Mouse (Mus musculus): ENCODE measurements around the gene Rnf168. TPM values are rescaled to one million over a fixed set of nuclear protein-coding genes. Genes with fewer than 3 reads are reported as not detected.

Rnf168 gene
- polyA plus RNA-seq, 1 experiment = not detected

DNA sequence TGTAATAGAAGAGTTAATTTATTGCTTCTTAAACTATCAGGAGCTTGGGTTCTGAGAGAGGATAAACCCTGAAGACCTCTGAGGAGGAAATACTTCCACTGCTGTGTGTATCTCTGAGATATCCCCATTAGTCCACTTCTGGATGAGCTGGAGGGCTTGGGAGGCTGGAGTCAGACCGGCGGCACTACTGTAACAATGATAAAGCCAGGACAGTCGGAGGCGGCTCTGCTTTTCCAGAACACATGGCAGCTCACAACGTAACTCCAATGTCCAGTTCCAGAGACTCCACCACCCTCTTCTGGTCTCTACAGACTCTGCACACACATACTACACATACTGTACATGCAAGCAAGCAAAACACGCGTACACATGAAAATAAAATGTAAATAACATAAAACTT, 26.6 kb downstream of the Rnf168 start:
- Histone ChIP-seq H3K4me1 (ENCODE audit: control insufficient read depth, insufficient read depth, low read length) (no peaks in the 10 kb centered on the region), H3K4me3 (ENCODE audit: insufficient read depth, low read depth, low read length) (no peak overlapping the region), H3K27ac (ENCODE audit: insufficient read depth, low read depth, low read length) (no peak overlapping the region)
- 96% methylated on average over 7 of the region's 7 CpGs for WGBS
- TF ChIP-seq POLR2A (IDR thresholded peaks at IDR 0.05; ENCODE audit: insufficient read depth, low read depth, low read length) (no peak), CTCF (IDR thresholded peaks at IDR 0.05; ENCODE audit: insufficient read depth, low read depth, low read length) (no peak)

DNA sequence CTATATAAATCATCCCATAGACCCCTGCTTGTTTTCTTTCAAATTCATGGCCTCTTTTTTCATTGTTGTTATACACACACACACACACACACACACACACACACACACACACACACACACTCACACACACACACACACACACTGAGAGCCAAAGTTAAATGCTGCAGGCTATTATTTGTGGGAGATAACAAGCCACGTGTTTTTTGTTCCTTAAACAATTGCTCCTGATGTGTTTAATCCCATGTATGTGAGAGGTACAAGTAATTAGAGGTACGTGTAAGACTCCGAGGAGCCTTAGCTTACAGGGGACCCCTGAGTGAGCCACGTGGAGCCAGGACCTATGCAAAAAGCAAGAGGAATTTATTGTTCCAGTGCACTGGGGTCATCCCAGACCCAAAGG, 34.7 kb downstream of the Rnf168 start:
- TF ChIP-seq POLR2A (IDR thresholded peaks at IDR 0.05; ENCODE audit: insufficient read depth, low read depth, low read length) = no peak
- TF ChIP-seq CTCF (IDR thresholded peaks at IDR 0.05; ENCODE audit: insufficient read depth, low read depth, low read length) = no peak
- 53% methylated on average over 4 of the region's 4 CpGs for WGBS
- H3K27ac ChIP-seq (ENCODE audit: insufficient read depth, low read depth, low read length) = no peak overlapping the region
- no peak overlapping the region for H3K4me3 ChIP-seq (ENCODE audit: insufficient read depth, low read depth, low read length)
- H3K4me1 ChIP-seq (ENCODE audit: control insufficient read depth, insufficient read depth, low read length) = no peaks in the 10 kb centered on the region

DNA sequence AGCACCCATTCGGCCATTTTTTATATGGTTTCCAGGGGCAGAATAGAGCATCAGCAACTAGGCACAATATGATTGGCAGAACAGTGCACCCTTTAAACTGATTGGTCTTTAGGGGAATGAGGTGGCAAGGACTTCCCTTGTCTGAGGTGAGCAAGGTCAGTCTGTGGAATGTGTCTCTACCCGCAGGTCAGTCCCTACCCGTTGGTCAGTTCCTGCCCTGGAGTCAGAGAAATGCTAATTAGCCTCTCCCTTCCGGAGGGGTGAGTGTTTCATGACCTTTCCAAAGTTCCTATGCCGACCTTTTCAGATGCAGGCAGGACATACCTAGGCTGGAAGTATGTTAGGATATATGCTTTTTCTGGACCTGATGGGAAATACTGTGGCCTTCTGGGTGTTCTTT, 35.1 kb downstream of the Rnf168 start:
- Histone ChIP-seq H3K4me3 (ENCODE audit: insufficient read depth, low read depth, low read length) (no peak overlapping the region), H3K27ac (ENCODE audit: insufficient read depth, low read depth, low read length) (no peak overlapping the region), H3K4me1 (ENCODE audit: control insufficient read depth, insufficient read depth, low read length) (no peaks in the 10 kb centered on the region)
- TF ChIP-seq CTCF (IDR thresholded peaks at IDR 0.05; ENCODE audit: insufficient read depth, low read depth, low read length) (no peak), POLR2A (IDR thresholded peaks at IDR 0.05; ENCODE audit: insufficient read depth, low read depth, low read length) (no peak)
- 59% methylated on average over 5 of the region's 5 CpGs for WGBS

DNA sequence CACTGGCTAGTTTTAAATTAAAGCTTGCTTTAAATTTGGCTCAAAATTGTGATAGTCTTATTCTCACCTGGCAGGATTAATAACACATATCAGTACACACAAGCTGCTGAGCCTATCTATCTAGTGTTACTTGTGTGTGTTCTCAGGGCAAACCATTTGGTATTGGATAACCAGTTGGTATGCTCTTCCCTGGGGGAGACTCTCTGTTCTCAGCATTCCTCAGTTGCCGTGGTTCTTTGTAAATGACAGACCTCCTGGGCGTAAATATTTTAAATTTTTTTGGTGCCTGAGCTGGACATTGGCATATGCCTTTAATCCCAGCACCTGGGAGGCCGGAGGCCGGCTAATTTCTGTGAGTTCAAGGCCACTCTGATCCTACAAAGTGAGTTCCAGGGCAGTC, 35.6 kb downstream of the Rnf168 start:
- H3K4me1 ChIP-seq (ENCODE audit: control insufficient read depth, insufficient read depth, low read length) = no peaks in the 10 kb centered on the region
- no peak overlapping the region for H3K4me3 ChIP-seq (ENCODE audit: insufficient read depth, low read depth, low read length)
- no peak overlapping the region for H3K27ac ChIP-seq (ENCODE audit: insufficient read depth, low read depth, low read length)
- WGBS = 87% methylated on average over 4 of the region's 4 CpGs
- TF ChIP-seq CTCF (IDR thresholded peaks at IDR 0.05; ENCODE audit: insufficient read depth, low read depth, low read length) (no peak), POLR2A (IDR thresholded peaks at IDR 0.05; ENCODE audit: insufficient read depth, low read depth, low read length) (no peak)

DNA sequence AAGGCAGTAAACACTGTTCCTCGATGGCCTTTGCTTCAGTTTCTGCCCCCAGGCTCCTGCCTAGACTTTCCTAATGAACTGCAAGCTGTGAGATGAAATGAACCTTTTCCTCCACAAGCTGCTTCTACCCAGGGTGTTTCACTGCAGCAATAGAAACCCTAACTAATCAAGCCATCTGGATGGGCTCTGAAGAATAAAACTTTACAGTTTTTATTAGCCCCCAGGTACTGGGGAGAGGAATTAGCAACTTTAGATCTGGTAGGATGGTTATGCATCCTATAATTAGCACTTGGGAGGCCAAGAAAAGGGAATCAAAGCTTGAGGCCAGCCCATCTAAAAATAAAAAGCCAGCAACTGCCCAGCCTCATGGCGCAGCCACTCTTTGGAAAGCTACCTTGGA, 39.3 kb downstream of the Rnf168 start:
- Histone ChIP-seq H3K27ac (ENCODE audit: insufficient read depth, low read depth, low read length) (no peak overlapping the region), H3K4me3 (ENCODE audit: insufficient read depth, low read depth, low read length) (no peak overlapping the region), H3K4me1 (ENCODE audit: control insufficient read depth, insufficient read depth, low read length) (no peaks in the 10 kb centered on the region)
- 63% methylated on average over 2 of the region's 2 CpGs for WGBS
- TF ChIP-seq CTCF (IDR thresholded peaks at IDR 0.05; ENCODE audit: insufficient read depth, low read depth, low read length) (no peak), POLR2A (IDR thresholded peaks at IDR 0.05; ENCODE audit: insufficient read depth, low read depth, low read length) (no peak)

DNA sequence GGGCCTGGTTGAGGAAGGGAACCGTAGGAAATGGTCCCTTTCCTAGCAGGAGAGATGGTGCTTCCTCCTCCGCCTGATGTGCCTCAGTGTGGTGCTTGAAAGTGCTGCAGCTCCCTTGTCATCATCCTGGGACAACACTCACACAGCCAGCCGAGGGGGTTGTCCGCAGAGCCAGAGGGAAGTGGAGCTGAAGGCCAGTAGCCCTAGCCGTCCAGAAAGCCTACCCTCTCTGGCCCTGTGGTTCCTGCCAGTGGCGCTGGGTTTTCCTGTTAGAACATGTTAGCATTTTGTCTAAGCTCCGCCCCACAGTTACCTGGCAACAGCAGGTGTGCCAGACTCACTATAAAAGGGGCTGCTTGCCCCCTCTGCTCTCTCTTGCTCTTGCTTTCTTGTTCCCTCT, 46.7 kb downstream of the Rnf168 start:
- 38% methylated on average over 7 of the region's 7 CpGs for WGBS
- no peak for TF ChIP-seq CTCF (IDR thresholded peaks at IDR 0.05; ENCODE audit: insufficient read depth, low read depth, low read length)
- no peak for TF ChIP-seq POLR2A (IDR thresholded peaks at IDR 0.05; ENCODE audit: insufficient read depth, low read depth, low read length)
- no peaks in the 10 kb centered on the region for H3K4me1 ChIP-seq (ENCODE audit: control insufficient read depth, insufficient read depth, low read length)
- H3K4me3 ChIP-seq (ENCODE audit: insufficient read depth, low read depth, low read length) = no peak overlapping the region
- H3K27ac ChIP-seq (ENCODE audit: insufficient read depth, low read depth, low read length) = no peak overlapping the region

DNA sequence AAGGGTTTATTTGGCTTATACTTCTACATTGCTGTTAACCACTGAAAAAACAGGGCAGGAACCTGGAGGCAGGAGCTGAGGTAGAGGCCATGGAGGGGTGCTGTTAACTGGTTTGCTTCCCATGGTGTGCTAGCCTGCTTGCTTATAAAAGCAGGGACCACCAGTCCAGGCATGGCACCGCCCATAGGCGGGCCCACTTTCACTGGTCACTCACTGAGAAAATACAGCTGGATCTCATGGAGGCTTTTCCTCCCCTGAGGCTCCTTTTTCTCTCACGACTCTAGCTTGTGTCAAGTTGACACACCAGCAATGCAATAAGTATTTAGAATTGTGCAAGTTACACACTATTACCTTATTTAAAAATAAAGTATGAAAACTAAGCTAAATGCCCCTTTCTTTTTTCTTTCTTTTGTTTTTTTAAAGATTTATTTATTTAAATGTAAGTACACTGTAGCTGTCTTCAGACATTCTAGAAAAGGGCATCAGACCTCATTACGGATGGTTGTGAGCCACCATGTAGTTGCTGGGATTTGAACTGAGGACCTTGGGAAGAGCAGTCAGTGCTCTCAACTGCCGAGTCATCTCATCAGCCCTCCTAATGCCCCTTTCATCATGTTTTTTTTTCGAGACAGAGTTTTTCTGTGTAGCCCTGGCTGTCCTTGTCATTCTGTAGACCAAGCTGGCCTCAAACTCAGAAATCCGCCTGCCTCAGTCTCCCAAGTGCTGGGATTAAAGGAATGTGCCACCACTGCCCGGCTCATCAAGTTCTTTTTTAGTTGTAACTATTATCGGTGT, 53.8 kb downstream of the Rnf168 start:
- WGBS = 41% methylated on average over 9 of the region's 9 CpGs
- no peak for TF ChIP-seq CTCF (IDR thresholded peaks at IDR 0.05; ENCODE audit: insufficient read depth, low read depth, low read length)
- H3K27ac ChIP-seq (ENCODE audit: insufficient read depth, low read depth, low read length) = no peak overlapping the region
- H3K4me3 ChIP-seq (ENCODE audit: insufficient read depth, low read depth, low read length) = peak overlapping the region; percentile 7; the same call in 1 of the 2 replicates
- H3K4me1 ChIP-seq (ENCODE audit: control insufficient read depth, insufficient read depth, low read length) = peaks cover 7% of the 10 kb centered on the region; the same call in 1 of the 2 replicates

DNA sequence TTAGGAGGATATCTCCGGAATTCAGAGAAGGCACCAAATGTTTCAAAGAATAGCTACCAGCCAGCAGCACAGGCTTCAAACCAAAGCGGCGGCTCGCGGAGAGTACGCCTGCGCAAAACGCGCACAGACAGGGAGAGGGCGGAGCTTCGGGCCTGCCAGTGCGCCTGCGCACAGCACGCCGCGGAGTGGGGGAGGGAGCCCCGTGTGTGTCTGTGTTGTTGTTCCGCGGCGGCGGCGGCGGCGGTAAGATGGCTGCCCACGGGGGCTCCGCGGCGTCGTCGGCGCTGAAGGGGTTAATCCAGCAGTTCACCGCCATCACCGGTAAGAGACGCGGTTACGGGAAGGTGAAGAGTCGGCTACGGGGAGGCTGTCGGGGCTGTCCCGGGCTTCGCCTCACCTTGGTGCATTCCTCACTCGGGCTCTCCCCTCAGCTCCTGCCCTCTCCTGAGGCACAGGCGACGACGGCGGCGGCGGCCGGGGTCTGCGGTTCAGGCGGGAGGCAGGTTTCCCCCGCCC, 54.8 kb downstream of the Rnf168 start, which contains the start of gene Ubxn7:
Gene Ubxn7 (plus strand): TSS at position 218 of the 516 bp plus-strand sequence.
- WGBS = under 1% methylated on average over 52 of the region's 52 CpGs
- TF ChIP-seq POLR2A (IDR thresholded peaks at IDR 0.05; ENCODE audit: insufficient read depth, low read depth, low read length) = peak; percentile 93
- TF ChIP-seq CTCF (IDR thresholded peaks at IDR 0.05; ENCODE audit: insufficient read depth, low read depth, low read length) = no peak
- Histone ChIP-seq H3K4me3 (ENCODE audit: insufficient read depth, low read depth, low read length) (peak within 1 kb of the TSS; percentile 72), H3K4me1 (ENCODE audit: control insufficient read depth, insufficient read depth, low read length) (peaks cover 7% of the 10 kb centered on the region; the same call in 1 of the 2 replicates), H3K27ac (ENCODE audit: insufficient read depth, low read depth, low read length) (peak within 1 kb of the TSS; percentile 61; the same call in 1 of the 2 replicates)
